Mouse (Mus musculus) liver, embryonic 14.5 days (tissue): Measurements from ENCODE around the gene Mrln. TPM values are rescaled to one million over a fixed set of nuclear protein-coding genes. Genes with fewer than 3 reads are reported as not detected.

Experiments
- ATAC-seq: fragments of 200-750 bp; cut with Nextera tagmentation; 2 replicates; pipeline ENCODE4 v1.8.0; 2017; ENCODE audit warnings: moderate number of reproducible peaks, mild to moderate bottlenecking, moderate library complexity; ENCODE audit not compliant: insufficient read depth
- DNase-seq, 3 experiments: peaks; one replicate each; pipeline ENCODE4 v3.0.0-alpha.2; 2012 to 2013; ENCODE audit warnings: low read depth in 3 of 3, low spot score in 3 of 3
- H3K27ac ChIP-seq: fragments of 300-500 bp; sonication (generic); 2 replicates; pipeline ENCODE4 v1.5.1; 2014; ENCODE audit warnings: moderate library complexity, mild to moderate bottlenecking, control low read depth, inconsistent platforms
- H3K27me3 ChIP-seq: fragments of 300-500 bp; sonication (generic); 2 replicates; pipeline ENCODE4 v1.6.1; 2014; ENCODE audit warnings: mild to moderate bottlenecking, low read length, moderate library complexity; ENCODE audit not compliant: control insufficient read depth, insufficient read depth
- H3K36me3 ChIP-seq: fragments of 300-500 bp; sonication (generic); replicated peaks from 2 replicates; pipeline ENCODE4 v1.6.1; 2014; ENCODE audit warnings: low read depth; ENCODE audit not compliant: control insufficient read depth, insufficient read depth
- H3K4me1 ChIP-seq, 2 experiments: fragments of 200-500 bp in 1 of 2; fragments of 300-500 bp in 1 of 2; sonication (generic) in 1 of 2; replicated peaks; 2 replicates each; pipeline ENCODE4 v1.6.1; 2012 to 2014; ENCODE audit warnings: antibody characterized with exemption in 1 of 2, inconsistent platforms in 1 of 2, low read length in 1 of 2; ENCODE audit not compliant: control insufficient read depth in 2 of 2, insufficient read depth in 2 of 2
- H3K4me2 ChIP-seq: fragments of 300-500 bp; sonication (generic); 2 replicates; pipeline ENCODE4 v1.6.1; 2014; ENCODE audit warnings: low read depth, mild to moderate bottlenecking, control low read depth, moderate library complexity
- H3K4me3 ChIP-seq, 2 experiments: fragments of 200-500 bp in 1 of 2; fragments of 300-500 bp in 1 of 2; sonication (generic) in 1 of 2; 2 replicates each; pipeline ENCODE4 v1.5.1; 2012 to 2014; ENCODE audit warnings: low read depth in 2 of 2, low read length in 2 of 2, mild to moderate bottlenecking in 2 of 2, control low read depth in 1 of 2, inconsistent platforms in 1 of 2, moderate library complexity in 1 of 2; ENCODE audit not compliant: insufficient read depth in 1 of 2
- H3K9ac ChIP-seq: fragments of 300-500 bp; sonication (generic); replicated peaks from 2 replicates; pipeline ENCODE4 v1.6.1; 2014; ENCODE audit warnings: mild to moderate bottlenecking, control low read depth, moderate library complexity
- H3K9me3 ChIP-seq: fragments of 300-500 bp; sonication (generic); 2 replicates; pipeline ENCODE4 v1.6.1; 2016; ENCODE audit warnings: low read length, mixed read lengths; ENCODE audit not compliant: control insufficient read depth
- CTCF ChIP-seq: IDR thresholded peaks from 2 replicates; pipeline ENCODE4 v1.5.1; 2016; ENCODE audit warnings: antibody characterized with exemption, low read depth, control low read depth
- EP300 ChIP-seq: IDR thresholded peaks from 2 replicates; pipeline ENCODE4 v1.6.1; 2016; ENCODE audit warnings: antibody characterized with exemption, low read depth
- WGBS: fragments of 180-500 bp; shearing (Covaris S2); extraction: QIAGEN DNeasy Blood & Tissue Kit; methylation state at CpG from one replicate; pipeline ENCODE4 v1.1.7; 2014; ENCODE audit not compliant: insufficient replicate concordance; 5-methylcytosine and 5-hydroxymethylcytosine counted together
- polyA plus RNA-seq, 2 experiments: library from polyadenylated mRNA; depleted of rRNA in 1 of 2; stranded (reverse) in 1 of 2; unstranded in 1 of 2; fragments of >200 nt; fragmentation: Nextera tagmentation in 1 of 2; extraction: Ambion mirVana in 1 of 2; gene quantifications; 2 replicates each; pipeline versions ENCODE4 v1.2.1 to v1.2.3; 2012 to 2014

Mrln gene
- polyA plus RNA-seq, 2 experiments: 0.15 TPM; not detected in 1

DNA sequence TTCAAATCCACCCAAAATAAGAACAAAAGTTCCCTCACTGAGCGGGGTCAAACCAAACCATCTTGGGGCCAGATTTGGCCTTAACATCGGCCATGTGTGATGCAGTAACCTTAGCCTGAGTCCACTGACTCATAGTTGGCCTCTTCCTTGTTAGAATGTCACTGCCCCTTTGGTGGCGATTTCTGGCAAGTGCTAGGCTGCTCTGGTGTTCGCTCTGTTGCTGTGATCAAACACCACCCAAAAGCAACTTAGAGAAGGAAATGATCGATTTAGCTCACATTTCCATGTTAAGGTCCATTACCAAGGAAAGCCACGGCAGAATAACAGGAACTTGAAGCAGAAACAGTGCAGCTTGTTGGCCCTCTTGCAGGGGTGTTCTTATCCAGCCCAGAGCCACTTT is 46.3 kb downstream of the Mrln start:
- Histone ChIP-seq H3K36me3 (no peaks in the 10 kb centered on the region), H3K4me1 (no peaks in the 10 kb centered on the region), H3K4me3 (no peak overlapping the region), H3K9ac (no peak overlapping the region), H3K4me2 (no peak overlapping the region), H3K27me3 (peaks cover 6% of the 10 kb centered on the region), H3K9me3 (no peaks in the 10 kb centered on the region), H3K27ac (no peak overlapping the region)
- no peak for ATAC-seq
- TF ChIP-seq EP300: no peak
- TF ChIP-seq CTCF: no peak
- no peak for DNase-seq
- 48% methylated on average over 6 of the region's 6 CpGs for WGBS

DNA sequence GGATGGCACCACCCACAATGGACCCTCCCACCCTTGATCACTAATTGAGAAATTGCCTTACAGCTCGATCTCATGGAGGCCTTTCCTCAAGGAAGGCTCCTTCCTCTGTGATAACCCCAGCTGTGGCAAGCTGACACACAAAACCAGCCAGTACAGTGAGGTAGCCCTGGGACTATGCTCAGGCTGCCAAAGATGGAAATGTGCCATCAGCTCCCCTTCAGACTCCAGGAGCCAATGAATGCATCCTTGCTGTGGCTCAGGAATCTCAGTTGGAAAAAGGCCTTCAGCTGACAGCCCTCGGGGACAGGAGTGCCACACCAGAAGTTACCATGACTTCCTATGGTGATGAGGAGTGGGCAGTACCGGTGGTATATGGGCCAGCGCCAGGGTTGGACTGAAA is 50.2 kb downstream of the Mrln start:
- no peaks in the 10 kb centered on the region for H3K27me3 ChIP-seq
- H3K9me3 ChIP-seq: no peaks in the 10 kb centered on the region
- no peak overlapping the region for H3K4me2 ChIP-seq
- H3K36me3 ChIP-seq: no peaks in the 10 kb centered on the region
- H3K4me3 ChIP-seq: no peak overlapping the region
- no peak overlapping the region for H3K9ac ChIP-seq
- 59% methylated on average over 4 of the region's 4 CpGs for WGBS
- no peak for DNase-seq
- H3K27ac ChIP-seq: no peak overlapping the region
- 0 out of 4 replicates have a peak, but pooled peaks cover 0 to 2% of the 10 kb centered on the region in 2 experiments for H3K4me1 ChIP-seq
- no peak for ATAC-seq
- TF ChIP-seq CTCF (no peak), EP300 (no peak)

DNA sequence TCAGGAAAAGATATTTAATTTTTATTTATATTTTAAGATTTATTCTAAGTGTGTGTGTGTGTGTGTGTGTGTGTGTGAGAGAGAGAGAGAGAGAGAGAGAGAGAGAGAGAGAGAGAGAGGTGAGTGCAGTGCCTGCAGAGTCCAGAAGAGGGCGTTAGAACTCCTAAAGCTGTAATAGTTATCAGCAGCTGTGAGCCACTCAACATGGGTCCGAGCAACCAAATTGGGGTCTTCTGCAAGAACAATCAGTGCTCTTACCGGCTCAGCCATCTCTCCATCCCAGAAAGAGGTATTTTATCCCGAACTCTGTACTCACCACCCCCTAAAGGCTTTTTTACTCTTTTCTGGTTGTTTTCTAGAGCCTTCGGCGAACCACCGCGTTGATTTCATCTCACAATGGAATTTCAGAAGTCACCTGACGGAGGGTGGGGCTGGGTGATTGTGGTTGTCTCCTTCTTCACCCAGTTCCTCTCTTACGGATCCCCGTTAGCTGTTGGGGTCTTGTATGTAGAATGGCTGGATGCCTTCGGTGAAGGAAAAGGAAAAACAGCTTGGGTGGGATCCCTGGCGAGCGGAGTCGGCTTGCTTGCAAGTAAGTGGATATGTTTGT is 51.2 kb downstream of the Mrln start:
- TF ChIP-seq CTCF: no peak
- TF ChIP-seq EP300: no peak
- Histone ChIP-seq H3K4me3 (no peak overlapping the region), H3K27me3 (no peaks in the 10 kb centered on the region), H3K27ac (no peak overlapping the region), H3K4me2 (no peak overlapping the region), H3K36me3 (no peaks in the 10 kb centered on the region), H3K4me1 (0 out of 4 replicates have a peak, but pooled peaks cover 0 to 2% of the 10 kb centered on the region in 2 experiments), H3K9me3 (no peaks in the 10 kb centered on the region), H3K9ac (no peak overlapping the region)
- WGBS: 66% methylated on average over 15 of the region's 15 CpGs
- ATAC-seq (no peak), DNase-seq (no peak)

DNA sequence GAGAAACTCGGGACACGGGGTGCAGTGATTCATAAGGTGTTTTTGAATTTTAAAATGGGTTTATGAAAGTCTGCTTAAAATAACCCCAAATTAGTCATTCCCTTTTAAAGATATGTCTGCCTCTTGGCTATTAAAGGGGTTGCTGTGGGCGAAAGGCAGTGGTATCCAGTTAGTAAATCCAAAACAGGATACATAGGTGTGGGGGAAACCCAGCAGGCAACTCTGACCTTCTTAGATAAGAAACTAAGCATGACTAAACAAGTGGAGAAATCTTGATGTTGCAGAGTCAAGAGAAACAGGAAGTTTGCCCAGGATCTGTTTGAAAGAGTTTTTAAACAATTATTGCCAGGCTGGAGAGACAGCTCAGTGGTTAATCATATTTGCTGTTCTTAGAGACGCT is 52.6 kb downstream of the Mrln start:
- DNase-seq (no peak), ATAC-seq (no peak)
- Histone ChIP-seq H3K9ac (no peak overlapping the region), H3K9me3 (no peaks in the 10 kb centered on the region), H3K27me3 (no peaks in the 10 kb centered on the region), H3K36me3 (no peaks in the 10 kb centered on the region), H3K4me3 (no peak overlapping the region), H3K4me2 (no peak overlapping the region), H3K4me1 (0 out of 4 replicates have a peak, but pooled peaks cover 0 to 2% of the 10 kb centered on the region in 2 experiments), H3K27ac (no peak overlapping the region)
- no peak for TF ChIP-seq CTCF
- no peak for TF ChIP-seq EP300
- 21% methylated on average over 4 of the region's 4 CpGs for WGBS

DNA sequence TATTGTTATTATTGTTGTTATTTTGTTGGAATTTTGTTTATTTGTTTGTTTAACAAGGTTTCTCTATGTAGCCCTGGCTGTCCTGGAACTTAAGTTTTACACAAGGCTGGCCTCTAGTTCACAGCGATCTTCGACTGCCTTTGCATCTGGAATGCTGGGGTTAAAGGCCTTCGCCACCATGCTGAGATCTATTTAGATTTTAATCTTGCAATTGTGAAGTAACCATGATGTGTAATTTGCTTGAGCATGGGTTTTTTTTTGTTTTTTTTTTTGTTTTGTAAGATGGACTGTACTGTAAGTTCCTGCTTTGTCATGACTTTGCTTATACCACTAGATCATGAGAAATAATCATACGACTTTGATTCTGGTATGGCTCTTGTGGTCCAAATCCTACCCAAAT is 56.4 kb downstream of the Mrln start:
- WGBS: 68% methylated on average over 4 of the region's 4 CpGs

More for the DNA sequence above, 56.4 kb downstream of the Mrln start:
- DNase-seq: no peak
- H3K4me1 ChIP-seq: 0 out of 4 replicates have a peak, but pooled peaks cover 0 to 2% of the 10 kb centered on the region in 2 experiments
- H3K4me2 ChIP-seq: no peak overlapping the region
- TF ChIP-seq CTCF (no peak), EP300 (no peak)
- H3K9ac ChIP-seq: no peak overlapping the region
- no peak overlapping the region for H3K4me3 ChIP-seq
- H3K9me3 ChIP-seq: no peaks in the 10 kb centered on the region
- no peaks in the 10 kb centered on the region for H3K27me3 ChIP-seq
- H3K27ac ChIP-seq: no peak overlapping the region
- H3K36me3 ChIP-seq: no peaks in the 10 kb centered on the region
- ATAC-seq: no peak
